Mouse (Mus musculus) kidney, embryonic 15.5 days (tissue): ENCODE results near the gene Gbp2b. TPM values are rescaled to one million over a fixed set of nuclear protein-coding genes. Genes with fewer than 3 reads are reported as not detected.

Experiments
- ATAC-seq: fragments of 200-750 bp; cut with Nextera tagmentation; replicated peaks from 2 replicates; pipeline ENCODE4 v1.8.0; 2017; ENCODE audit warnings: moderate TSS enrichment; ENCODE audit not compliant: low FRiP score
- H3K27ac ChIP-seq: fragments of 300-500 bp; sonication (generic); 2 replicates; pipeline ENCODE4 v1.5.1; 2015; ENCODE audit warnings: mild to moderate bottlenecking, inconsistent platforms
- H3K27me3 ChIP-seq: fragments of 300-500 bp; sonication (generic); 2 replicates; pipeline ENCODE4 v1.6.1; 2015; ENCODE audit warnings: inconsistent platforms
- H3K36me3 ChIP-seq: fragments of 300-500 bp; sonication (generic); 2 replicates; pipeline ENCODE4 v1.6.1; 2015; ENCODE audit warnings: inconsistent platforms
- H3K4me1 ChIP-seq: fragments of 300-500 bp; sonication (generic); 2 replicates; pipeline ENCODE4 v1.6.1; 2015; ENCODE audit warnings: inconsistent platforms
- H3K4me2 ChIP-seq: fragments of 300-500 bp; sonication (generic); 2 replicates; pipeline ENCODE4 v1.6.1; 2015; ENCODE audit warnings: moderate library complexity, mild to moderate bottlenecking, inconsistent platforms
- H3K4me3 ChIP-seq: fragments of 300-500 bp; sonication (generic); replicated peaks from 2 replicates; pipeline ENCODE4 v1.5.1; 2015; ENCODE audit warnings: mild to moderate bottlenecking, inconsistent platforms
- H3K9ac ChIP-seq: fragments of 300-500 bp; sonication (generic); 2 replicates; pipeline ENCODE4 v1.6.1; 2015; ENCODE audit warnings: mild to moderate bottlenecking, inconsistent platforms
- H3K9me3 ChIP-seq: fragments of 300-500 bp; sonication (generic); replicated peaks from 2 replicates; pipeline ENCODE4 v1.6.1; 2016; ENCODE audit warnings: inconsistent platforms
- WGBS: fragments of 180-500 bp; shearing (Covaris S2); methylation state at CpG from one replicate; pipeline ENCODE4 v1.1.7; 2015; ENCODE audit warnings: mixed read lengths; 5-methylcytosine and 5-hydroxymethylcytosine counted together
- polyA plus RNA-seq: library from polyadenylated mRNA; unstranded; fragments of >200 nt; fragmentation: Nextera tagmentation; extraction: Ambion mirVana; gene quantifications from 2 replicates; pipeline ENCODE4 v1.2.1, GENCODE M21; 2015

Gene Gbp2b
- polyA plus RNA-seq, 1 experiment from 2014 or later = 0.05 TPM

DNA sequence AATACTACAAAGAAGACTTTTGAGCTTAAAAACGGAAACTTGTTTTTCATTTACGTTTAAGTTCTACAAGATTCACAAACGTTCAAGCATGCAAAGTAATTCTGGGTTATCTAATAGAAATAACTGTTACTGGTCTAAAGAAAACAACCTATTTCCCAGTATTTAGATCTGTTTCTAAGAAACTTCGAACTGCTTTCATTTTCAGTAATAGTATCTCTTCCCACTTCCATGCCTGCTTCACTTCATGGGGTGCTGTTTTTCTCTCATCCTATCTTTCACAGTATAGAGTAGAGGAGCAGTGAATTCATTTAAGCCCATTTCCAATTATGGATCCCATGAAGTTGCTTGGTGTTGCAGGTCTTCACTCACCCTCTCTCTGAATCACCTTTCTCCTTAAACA is 16.3 kb upstream of the Gbp2b start:
- 88% methylated on average over 4 of the region's 4 CpGs for WGBS
- Histone ChIP-seq H3K9ac (no peak overlapping the region), H3K4me2 (no peak overlapping the region), H3K9me3 (no peaks in the 10 kb centered on the region), H3K27me3 (no peaks in the 10 kb centered on the region), H3K4me3 (no peak overlapping the region), H3K27ac (no peak overlapping the region), H3K36me3 (no peaks in the 10 kb centered on the region), H3K4me1 (no peaks in the 10 kb centered on the region)
- ATAC-seq = no peak

DNA sequence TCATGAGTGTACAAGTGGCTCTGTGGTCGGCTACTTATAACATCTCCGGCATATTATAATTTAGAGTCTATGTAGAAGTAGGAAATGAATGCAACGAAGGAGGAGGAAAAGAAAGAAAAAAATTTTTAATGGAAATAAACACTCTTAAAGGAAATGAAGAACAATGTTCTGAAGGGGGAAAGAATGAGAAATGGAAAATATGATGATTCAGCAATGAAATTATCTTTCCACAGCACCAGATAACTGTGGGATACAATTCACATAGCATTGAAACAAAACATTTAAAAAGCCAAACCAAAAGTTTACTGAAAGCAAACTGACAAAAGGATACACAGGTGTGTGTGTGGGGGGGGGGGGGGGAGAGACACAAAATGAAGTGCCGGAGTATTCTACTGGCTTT is 11.6 kb upstream of the Gbp2b start:
- 88% methylated on average over 4 of the region's 4 CpGs for WGBS
- no peaks in the 10 kb centered on the region for H3K36me3 ChIP-seq
- no peak overlapping the region for H3K4me3 ChIP-seq
- H3K9ac ChIP-seq = no peak overlapping the region
- H3K4me2 ChIP-seq = no peak overlapping the region
- H3K27me3 ChIP-seq = no peaks in the 10 kb centered on the region
- H3K9me3 ChIP-seq = no peaks in the 10 kb centered on the region
- no peaks in the 10 kb centered on the region for H3K4me1 ChIP-seq
- no peak for ATAC-seq
- no peak overlapping the region for H3K27ac ChIP-seq

DNA sequence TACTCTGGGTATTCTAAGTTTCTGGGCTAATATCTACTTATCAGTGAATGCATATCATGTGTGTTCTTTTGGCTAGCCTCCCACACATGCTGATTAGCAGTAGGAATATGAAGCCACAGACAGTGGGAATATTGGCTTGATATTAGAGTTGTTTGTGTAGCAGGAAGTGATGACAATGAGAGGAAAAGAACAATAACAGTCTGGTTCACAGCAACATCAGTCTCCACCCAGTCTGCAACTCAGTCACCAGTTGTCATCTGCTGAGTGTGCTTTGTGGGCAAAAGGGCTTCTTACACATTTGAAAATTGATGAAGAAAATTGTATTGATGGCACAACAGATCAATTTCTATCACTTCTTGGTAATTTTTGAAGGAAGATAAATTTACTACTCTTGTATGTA is 7.3 kb upstream of the Gbp2b start:
- H3K36me3 ChIP-seq = no peaks in the 10 kb centered on the region
- ATAC-seq = no peak

DNA sequence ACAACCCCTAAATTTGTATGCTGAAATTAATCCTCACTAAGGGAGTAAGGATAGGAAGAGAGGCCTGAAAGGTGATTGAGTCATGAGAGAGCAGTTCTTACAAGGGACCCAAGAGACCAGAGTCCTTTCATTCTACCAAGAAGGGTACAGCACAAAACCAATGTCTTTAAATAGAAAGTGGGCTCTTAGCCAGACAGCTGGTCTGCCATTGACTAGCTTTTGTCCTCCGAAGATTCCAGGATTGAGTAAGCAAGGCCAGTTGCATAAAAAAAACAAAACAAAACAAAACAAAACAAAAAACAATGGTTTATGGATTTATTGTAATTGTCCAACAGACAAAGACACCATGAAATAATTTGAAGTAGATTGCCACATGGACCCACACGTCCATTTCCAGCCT is 5.8 kb upstream of the Gbp2b start:
- Histone ChIP-seq H3K9ac (no peak overlapping the region), H3K9me3 (no peaks in the 10 kb centered on the region), H3K4me2 (no peak overlapping the region), H3K4me3 (no peak overlapping the region), H3K36me3 (no peaks in the 10 kb centered on the region), H3K4me1 (no peaks in the 10 kb centered on the region), H3K27ac (no peak overlapping the region), H3K27me3 (no peaks in the 10 kb centered on the region)
- no peak for ATAC-seq
- 75% methylated on average over 2 of the region's 2 CpGs for WGBS

More for the DNA sequence above, 7.3 kb upstream of the Gbp2b start:
- Histone ChIP-seq H3K4me1 (no peaks in the 10 kb centered on the region), H3K27ac (no peak overlapping the region), H3K27me3 (no peaks in the 10 kb centered on the region), H3K9me3 (no peaks in the 10 kb centered on the region), H3K4me3 (no peak overlapping the region), H3K9ac (no peak overlapping the region), H3K4me2 (no peak overlapping the region)

DNA sequence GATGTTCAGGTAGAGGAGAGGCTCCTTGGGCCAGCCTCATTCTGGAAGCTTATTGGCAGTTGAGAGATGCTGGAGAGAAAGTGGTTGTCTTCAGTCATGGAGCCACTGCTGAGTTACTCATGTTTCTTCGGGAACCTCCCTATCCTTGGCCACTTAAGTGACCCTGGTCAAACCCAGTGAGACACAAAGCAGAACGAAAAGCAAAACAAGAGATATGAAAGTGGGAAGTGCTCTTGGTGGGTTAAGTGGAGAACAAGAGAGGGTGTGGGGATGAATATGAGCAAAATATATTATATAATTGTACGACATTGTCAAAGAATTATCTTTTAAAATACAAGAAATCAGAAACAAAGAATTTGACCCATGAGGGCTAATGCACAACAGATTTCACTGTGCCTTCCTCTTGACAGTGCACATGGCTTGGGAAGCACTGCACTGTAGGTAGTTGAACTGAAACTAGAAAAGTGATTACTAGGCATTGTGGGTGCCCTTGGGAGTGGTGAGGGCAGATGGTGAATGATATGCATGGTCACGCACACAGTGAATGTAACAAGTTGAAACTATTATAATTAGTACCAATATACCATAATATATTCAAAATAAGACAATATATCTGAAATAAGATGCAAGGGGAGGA is 4.1 kb upstream of the Gbp2b start:
- Histone ChIP-seq H3K27ac (no peak overlapping the region), H3K4me1 (no peaks in the 10 kb centered on the region), H3K9ac (no peak overlapping the region), H3K9me3 (no peaks in the 10 kb centered on the region), H3K4me2 (no peak overlapping the region), H3K4me3 (no peak overlapping the region), H3K36me3 (no peaks in the 10 kb centered on the region), H3K27me3 (no peaks in the 10 kb centered on the region)
- ATAC-seq = no peak
- 84% methylated on average over 4 of the region's 4 CpGs for WGBS

DNA sequence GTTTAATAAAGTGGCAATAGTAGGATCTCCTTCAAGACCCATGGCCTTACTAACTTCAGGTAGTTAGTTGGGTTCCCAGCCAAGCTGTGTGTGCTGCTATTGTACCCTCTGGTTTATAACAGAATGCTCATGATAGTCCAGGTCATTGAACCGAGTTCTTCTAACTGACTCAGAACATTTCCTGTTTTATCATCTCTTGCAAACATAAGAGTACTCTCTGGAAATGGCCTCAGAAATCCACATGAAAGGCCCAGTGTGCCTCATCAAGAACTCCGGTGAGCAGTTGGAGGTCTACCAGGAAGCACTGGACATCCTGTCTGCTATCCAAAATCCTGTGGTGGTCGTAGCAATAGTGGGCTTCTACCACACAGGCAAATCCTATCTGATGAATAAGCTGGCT is 3.3 kb downstream of the Gbp2b start:
- Histone ChIP-seq H3K36me3 (no peaks in the 10 kb centered on the region), H3K9ac (no peak overlapping the region), H3K4me3 (no peak overlapping the region), H3K27ac (no peak overlapping the region), H3K4me1 (no peaks in the 10 kb centered on the region), H3K4me2 (no peak overlapping the region), H3K9me3 (no peaks in the 10 kb centered on the region), H3K27me3 (no peaks in the 10 kb centered on the region)
- 85% methylated on average over 3 of the region's 3 CpGs for WGBS
- ATAC-seq = no peak

DNA sequence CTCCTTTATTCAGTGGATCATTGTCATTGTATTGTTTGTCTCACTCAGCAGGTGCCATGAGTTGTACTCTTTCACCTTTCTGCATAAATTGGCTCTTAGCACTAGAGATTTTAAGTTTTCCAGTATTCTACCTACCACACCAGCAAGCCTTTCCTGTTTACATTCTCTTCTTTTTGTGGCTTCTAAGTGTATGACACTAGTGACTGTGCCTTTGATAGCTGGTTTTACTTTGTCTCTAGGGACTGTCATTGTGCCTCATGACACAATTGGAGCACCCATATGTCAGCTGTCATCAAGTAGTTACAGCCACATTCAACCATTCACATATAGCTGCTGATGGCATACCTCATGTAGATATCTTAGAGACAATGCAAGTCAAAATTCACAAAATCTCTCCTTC is 7.0 kb downstream of the Gbp2b start:
- Histone ChIP-seq H3K27me3 (no peaks in the 10 kb centered on the region), H3K4me2 (no peak overlapping the region), H3K9ac (no peak overlapping the region), H3K36me3 (no peaks in the 10 kb centered on the region), H3K27ac (no peak overlapping the region), H3K4me3 (no peak overlapping the region), H3K4me1 (no peaks in the 10 kb centered on the region), H3K9me3 (no peaks in the 10 kb centered on the region)
- no peak for ATAC-seq

DNA sequence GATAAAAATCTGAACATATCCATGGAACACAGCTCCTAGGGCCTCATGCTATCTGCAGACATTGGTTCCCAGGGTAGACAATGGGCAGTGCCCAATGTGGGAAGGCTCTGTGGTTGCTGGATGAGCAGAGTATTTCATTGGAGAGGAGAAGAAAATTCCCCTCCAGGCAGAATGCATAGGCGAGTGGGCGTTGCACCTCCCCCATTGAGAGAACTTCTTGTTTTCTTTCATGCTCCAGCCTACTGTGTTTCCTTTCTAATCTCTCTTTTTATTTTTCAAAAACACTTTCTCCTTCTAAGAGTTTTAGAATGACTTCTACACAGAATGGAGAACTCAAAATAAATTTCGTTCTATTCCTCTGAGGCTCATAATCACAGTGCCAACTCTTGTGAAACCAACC is 24.0 kb downstream of the Gbp2b start:
- Histone ChIP-seq H3K9ac (no peak overlapping the region), H3K4me1 (no peaks in the 10 kb centered on the region), H3K36me3 (no peaks in the 10 kb centered on the region), H3K4me3 (no peak overlapping the region), H3K27ac (no peak overlapping the region), H3K9me3 (no peaks in the 10 kb centered on the region), H3K27me3 (no peaks in the 10 kb centered on the region), H3K4me2 (no peak overlapping the region)
- WGBS = 85% methylated on average over 3 of the region's 3 CpGs
- no peak for ATAC-seq

DNA sequence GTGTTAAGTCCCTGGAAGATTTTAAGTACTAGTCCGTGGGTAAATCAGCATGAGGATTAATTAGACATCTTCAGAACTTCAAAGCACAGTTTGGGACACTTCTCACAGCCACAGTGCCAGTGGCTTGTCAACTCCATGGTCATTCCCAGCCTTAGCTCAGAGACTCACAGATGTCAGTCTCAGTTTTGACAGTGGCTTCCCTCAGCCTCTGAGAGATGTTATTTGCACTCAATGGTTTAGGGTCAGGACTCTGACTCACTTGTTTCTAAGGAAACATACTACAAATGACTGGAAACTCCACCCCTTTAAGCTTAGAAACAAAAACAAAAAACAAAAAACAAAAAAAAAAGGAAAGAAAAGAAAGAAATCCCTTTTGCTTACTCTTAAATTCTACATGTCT is 25.0 kb downstream of the Gbp2b start:
- no peaks in the 10 kb centered on the region for H3K9me3 ChIP-seq
- no peaks in the 10 kb centered on the region for H3K36me3 ChIP-seq
- H3K4me2 ChIP-seq = no peak overlapping the region
- no peak overlapping the region for H3K4me3 ChIP-seq
- H3K4me1 ChIP-seq = no peaks in the 10 kb centered on the region
- no peak overlapping the region for H3K27ac ChIP-seq
- H3K27me3 ChIP-seq = no peaks in the 10 kb centered on the region
- no peak for ATAC-seq
- no peak overlapping the region for H3K9ac ChIP-seq
- 55% methylated on average over 1 of the region's 1 CpGs for WGBS

DNA sequence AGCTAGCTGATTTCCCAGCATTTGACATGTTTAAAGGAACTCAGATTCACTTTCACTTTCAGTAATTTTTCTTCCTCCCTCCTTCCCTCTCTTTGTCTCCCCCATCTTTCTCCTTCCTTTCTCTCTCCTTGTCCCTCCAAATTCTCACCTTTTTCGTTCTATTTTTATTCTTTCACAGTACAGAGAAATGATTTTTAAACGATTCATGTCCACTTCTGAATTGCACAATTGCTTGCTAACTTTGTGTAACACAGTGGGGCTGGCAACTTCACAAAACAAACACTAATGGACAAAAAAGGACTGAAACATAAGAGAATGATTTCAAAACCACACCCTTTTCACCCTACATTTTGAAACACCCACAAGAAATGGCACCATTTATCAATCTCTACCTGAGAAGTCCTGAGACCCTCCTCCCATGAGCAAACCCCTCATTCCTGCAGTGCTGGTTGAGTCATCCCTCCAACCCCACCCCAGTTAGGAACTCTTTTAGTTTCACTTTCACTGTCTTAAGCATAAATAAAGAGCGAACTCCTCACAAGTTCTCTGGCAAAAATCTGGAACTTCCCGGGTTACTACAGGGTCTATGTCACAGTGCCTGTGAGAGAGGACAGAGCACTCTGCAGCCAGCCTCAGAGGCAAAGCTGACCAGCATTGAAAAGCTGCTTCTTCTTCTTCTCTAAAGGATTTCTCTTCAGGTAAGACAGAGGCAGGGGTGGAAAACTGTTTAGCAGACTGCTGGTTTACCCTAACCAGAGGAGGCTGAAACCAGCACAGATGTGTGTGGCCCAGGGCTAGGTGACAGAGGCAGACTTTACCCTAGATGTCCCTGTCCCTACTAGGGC is 25.7 kb downstream of the Gbp2b start, which contains the start of gene Gbp2:
Gbp2 (plus strand) TSS at position 492 of the 845 bp plus-strand sequence.
- Histone ChIP-seq H3K4me3 (peak within 1 kb of the TSS; percentile 21), H3K4me1 (no peaks in the 10 kb centered on the region), H3K9me3 (no peaks in the 10 kb centered on the region), H3K27me3 (no peaks in the 10 kb centered on the region), H3K27ac (no peak within 1 kb of the TSS), H3K36me3 (no peaks in the 10 kb centered on the region), H3K9ac (no peak within 1 kb of the TSS), H3K4me2 (peak within 1 kb of the TSS; percentile 44)
- 56% methylated on average over 4 of the region's 4 CpGs for WGBS
- no peak for ATAC-seq

DNA sequence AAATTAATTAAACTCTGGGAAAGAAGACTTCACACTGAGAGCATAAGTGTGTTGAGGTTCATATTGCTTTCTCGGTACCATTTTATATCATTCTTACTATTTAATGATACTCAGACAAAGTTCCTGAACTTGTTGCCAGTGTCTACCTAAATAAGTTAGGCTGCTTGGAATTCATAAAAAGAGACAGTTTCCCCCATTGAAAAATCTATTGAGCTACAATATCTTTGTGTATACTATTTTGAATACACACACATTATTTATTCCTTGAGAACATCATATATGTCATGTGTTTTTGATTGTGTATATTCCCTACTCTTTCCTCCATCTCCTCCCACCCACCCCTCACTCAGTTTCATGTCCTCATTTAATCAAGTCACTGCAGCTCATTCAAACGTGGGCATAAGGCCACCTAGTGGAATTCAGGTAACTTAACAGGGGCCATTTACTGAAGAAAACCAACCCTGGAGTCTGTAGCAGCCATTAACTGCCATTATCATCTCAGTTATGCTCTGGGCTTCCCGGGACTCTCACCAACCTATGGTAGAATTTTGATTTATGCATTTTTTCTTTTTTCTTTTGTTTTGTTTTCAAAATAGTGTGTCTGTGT is 26.4 kb downstream of the Gbp2b start:
- ATAC-seq = no peak
- no peak overlapping the region for H3K27ac ChIP-seq
- peak overlapping the region; percentile 44 for H3K4me2 ChIP-seq
- H3K36me3 ChIP-seq = no peaks in the 10 kb centered on the region
- H3K9me3 ChIP-seq = no peaks in the 10 kb centered on the region
- no peak overlapping the region for H3K9ac ChIP-seq
- WGBS = 53% methylated on average over 3 of the region's 3 CpGs
- H3K27me3 ChIP-seq = no peaks in the 10 kb centered on the region
- peak overlapping the region; percentile 21; the same call in 1 of the 2 replicates for H3K4me3 ChIP-seq
- no peaks in the 10 kb centered on the region for H3K4me1 ChIP-seq

DNA sequence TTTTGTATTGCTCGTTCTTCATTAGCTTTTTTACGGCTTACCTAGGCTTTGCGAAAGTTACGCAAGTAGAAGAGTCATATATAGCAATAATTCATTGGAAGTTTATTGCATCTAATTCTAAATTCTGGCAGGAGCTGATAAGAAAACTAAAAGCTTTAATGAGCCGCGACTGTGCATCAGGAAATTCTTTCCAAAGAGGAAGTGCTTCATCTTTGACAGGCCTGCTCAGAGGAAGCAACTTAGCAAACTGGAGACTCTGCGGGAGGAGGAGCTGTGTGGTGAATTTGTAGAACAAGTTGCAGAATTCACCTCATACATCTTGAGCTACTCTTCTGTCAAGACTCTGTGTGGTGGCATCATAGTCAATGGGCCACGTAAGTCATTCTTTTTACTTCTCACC is 35.7 kb downstream of the Gbp2b start:
- ATAC-seq = no peak
- no peak overlapping the region for H3K4me3 ChIP-seq
- H3K4me1 ChIP-seq = no peaks in the 10 kb centered on the region
- H3K27me3 ChIP-seq = no peaks in the 10 kb centered on the region
- WGBS = 41% methylated on average over 8 of the region's 8 CpGs
- no peaks in the 10 kb centered on the region for H3K9me3 ChIP-seq
- H3K27ac ChIP-seq = no peak overlapping the region
- H3K4me2 ChIP-seq = no peak overlapping the region
- no peak overlapping the region for H3K9ac ChIP-seq
- H3K36me3 ChIP-seq = no peaks in the 10 kb centered on the region
